Mouse (Mus musculus) small intestine, adult 2 months (tissue): ENCODE measurements around the gene Nkx1-2.

Experiments used
- CTCF ChIP-seq: fragments of 200-500 bp; IDR thresholded peaks from 2 replicates; pipeline ENCODE4 v1.5.1; 2012; ENCODE audit warnings: low read depth, mild to moderate bottlenecking, control low read depth, inconsistent platforms, low read length, moderate library complexity, mixed read lengths; ENCODE audit not compliant: insufficient replicate concordance, insufficient read length; ENCODE audit errors: extremely low read depth
- POLR2A ChIP-seq: fragments of 200-500 bp; IDR thresholded peaks from 2 replicates; pipeline ENCODE4 v1.6.1; 2012; ENCODE audit warnings: low read depth, mild to moderate bottlenecking, control low read depth, inconsistent platforms, low read length, moderate library complexity

DNA sequence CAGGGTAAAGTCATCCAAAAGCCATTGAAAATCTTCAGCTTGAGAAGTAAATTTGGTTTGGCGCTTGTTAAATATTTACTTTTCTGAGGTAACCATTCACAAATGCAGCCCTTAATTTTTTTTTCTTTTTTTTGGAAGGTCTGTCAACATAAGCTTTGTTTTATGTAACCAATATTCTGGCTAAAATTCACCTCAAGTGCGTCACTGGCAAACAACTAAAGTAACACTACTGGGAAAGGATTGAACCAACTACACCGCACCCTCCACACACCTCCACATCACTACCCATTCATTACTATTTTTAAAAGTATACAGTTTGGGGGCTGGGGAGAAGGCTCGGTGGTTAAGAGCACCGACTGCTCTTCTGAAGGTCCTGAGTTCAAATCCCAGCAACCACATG lies 24.8 kb downstream of the Nkx1-2 start:
- no peak for TF ChIP-seq CTCF
- no peak for TF ChIP-seq POLR2A
